Mouse (Mus musculus) ES-E14 (cell line): Measurements from ENCODE around the gene Tipin. TPM values are rescaled to one million over a fixed set of nuclear protein-coding genes. Genes with fewer than 3 reads are reported as not detected.

Experiments used
- DNase-seq: peaks from one replicate; pipeline ENCODE4 v3.0.0-alpha.2; 2013; ENCODE audit warnings: low read depth, low spot score
- H3K27ac ChIP-seq: 2 replicates; pipeline ENCODE4 v1.5.1; 2012; ENCODE audit warnings: low read depth, mild to moderate bottlenecking, low read length, moderate library complexity, mixed read lengths; ENCODE audit not compliant: poor library complexity, insufficient read depth, severe bottlenecking
- H3K36me3 ChIP-seq: 2 replicates; pipeline ENCODE4 v1.6.1; 2012; ENCODE audit warnings: mild to moderate bottlenecking, low read length, moderate library complexity, mixed read lengths; ENCODE audit not compliant: control insufficient read depth, poor library complexity, insufficient read depth, severe bottlenecking
- H3K4me1 ChIP-seq, 2 experiments: fragments of 150-350 bp in 1 of 2; sonication (generic) in 1 of 2; 2 replicates each; pipeline ENCODE4 v1.6.1; 2012; ENCODE audit warnings: low read length in 2 of 2, mild to moderate bottlenecking in 1 of 2, mixed read lengths in 1 of 2; ENCODE audit not compliant: control insufficient read depth in 2 of 2, insufficient read depth in 2 of 2, poor library complexity in 1 of 2
- H3K4me3 ChIP-seq, 2 experiments: fragments of 150-350 bp in 1 of 2; sonication (generic) in 1 of 2; 2 replicates each; pipeline ENCODE4 v1.5.1; 2012; ENCODE audit warnings: low read length in 2 of 2, low read depth in 1 of 2, mild to moderate bottlenecking in 1 of 2, mixed read lengths in 1 of 2; ENCODE audit not compliant: insufficient read depth in 1 of 2, poor library complexity in 1 of 2, severe bottlenecking in 1 of 2
- H3K9ac ChIP-seq: 2 replicates; pipeline ENCODE4 v1.6.1; 2012; ENCODE audit warnings: low read depth, mild to moderate bottlenecking, low read length, mixed read lengths; ENCODE audit not compliant: poor library complexity, insufficient read depth, severe bottlenecking
- H3K9me3 ChIP-seq: fragments of 150-350 bp; sonication (generic); 2 replicates; pipeline ENCODE4 v1.6.1; 2012; ENCODE audit warnings: low read depth, mild to moderate bottlenecking, low read length; ENCODE audit not compliant: control insufficient read depth, insufficient read depth
- CHD2 ChIP-seq: IDR thresholded peaks from 2 replicates; pipeline ENCODE4 v1.6.1; 2014; ENCODE audit warnings: mild to moderate bottlenecking, low read depth, low read length, inconsistent platforms
- HCFC1 ChIP-seq: IDR thresholded peaks from 2 replicates; pipeline ENCODE4 v1.6.1; 2012; ENCODE audit warnings: low read length, inconsistent platforms, borderline replicate concordance; ENCODE audit not compliant: insufficient read depth
- MAFK ChIP-seq: IDR thresholded peaks from 2 replicates; pipeline ENCODE4 v1.6.1; 2014; ENCODE audit warnings: mild to moderate bottlenecking, low read depth, low read length, inconsistent platforms; ENCODE audit not compliant: insufficient read depth
- ZC3H11A ChIP-seq: IDR thresholded peaks from 2 replicates; pipeline ENCODE4 v1.6.1; 2012; ENCODE audit warnings: low read depth, mild to moderate bottlenecking, inconsistent platforms, low read length, borderline replicate concordance
- ZNF384 ChIP-seq: IDR thresholded peaks from 2 replicates; pipeline ENCODE4 v1.6.1; 2012; ENCODE audit warnings: low read depth, low read length, inconsistent platforms
- in situ Hi-C, 2 experiments: fragments of 600-800 bp; cut with MboI; formaldehyde crosslinking; loops; one replicate each; pipeline ENCODE4 v1.15.1; 2025; ENCODE audit warnings: low sequenced_read_pairs in 2 of 2, inconsistent platforms in 1 of 2; ENCODE audit not compliant: unreplicated experiment in 2 of 2
- total RNA-seq: library from RNA; depleted of rRNA; stranded (reverse); fragments of 300-350 nt; gene quantifications from 2 replicates; pipeline ENCODE4 v1.2.3, GENCODE M21; 2012

Tipin gene
- total RNA-seq, 1 experiment: 195 TPM

DNA sequence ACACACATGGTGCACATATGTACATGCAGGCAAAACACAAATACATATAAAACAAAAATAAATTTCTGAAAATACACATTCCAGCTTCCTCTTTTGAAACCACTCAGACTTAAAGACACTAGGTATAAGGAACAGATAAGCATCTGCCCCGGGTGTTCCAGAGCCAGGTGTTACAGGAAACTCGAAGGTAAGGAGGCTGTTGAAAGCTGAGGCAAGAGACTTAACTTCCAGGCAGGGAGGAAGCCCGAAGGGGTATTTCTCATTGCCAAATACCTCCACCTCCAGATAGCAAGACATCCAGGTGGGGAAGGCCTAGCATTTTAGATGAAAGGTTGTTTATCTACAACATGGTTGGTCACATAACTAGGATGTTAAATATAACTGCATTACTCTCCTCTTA, 26.0 kb upstream of the Tipin start:
- DNase-seq: no peak
- H3K4me1 ChIP-seq: peaks cover 0 to 2% of the 10 kb centered on the region in 2 experiments; a peak in 2 of 4 replicates
- no peaks in the 10 kb centered on the region for H3K36me3 ChIP-seq
- TF ChIP-seq CHD2: no peak
- no peak overlapping the region for H3K27ac ChIP-seq
- H3K9ac ChIP-seq: no peak overlapping the region
- in situ Hi-C loops: no loop called here
- no peak overlapping the region for H3K4me3 ChIP-seq
- H3K9me3 ChIP-seq: no peaks in the 10 kb centered on the region

DNA sequence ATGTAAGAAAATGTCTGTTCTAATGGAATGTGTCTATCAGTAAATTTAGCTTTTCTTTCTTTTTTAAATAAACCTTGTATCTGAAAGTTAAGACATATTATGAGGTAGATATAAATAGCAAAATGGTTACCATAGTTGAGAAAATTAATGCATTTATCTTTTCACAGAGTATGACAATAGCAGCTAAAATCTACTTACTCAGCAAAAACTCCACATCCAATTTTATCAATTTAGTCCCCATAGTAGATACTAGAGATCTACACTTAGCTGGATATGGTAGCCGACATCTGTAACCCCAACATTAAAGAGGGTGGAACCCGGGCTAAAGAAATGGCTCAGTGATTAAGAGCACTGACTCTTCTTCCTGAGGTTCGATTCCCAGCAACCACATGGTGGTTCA, 25.2 kb upstream of the Tipin start:
- in situ Hi-C loops: no loop called here
- Histone ChIP-seq H3K27ac (no peak overlapping the region), H3K4me3 (no peak overlapping the region)

DNA sequence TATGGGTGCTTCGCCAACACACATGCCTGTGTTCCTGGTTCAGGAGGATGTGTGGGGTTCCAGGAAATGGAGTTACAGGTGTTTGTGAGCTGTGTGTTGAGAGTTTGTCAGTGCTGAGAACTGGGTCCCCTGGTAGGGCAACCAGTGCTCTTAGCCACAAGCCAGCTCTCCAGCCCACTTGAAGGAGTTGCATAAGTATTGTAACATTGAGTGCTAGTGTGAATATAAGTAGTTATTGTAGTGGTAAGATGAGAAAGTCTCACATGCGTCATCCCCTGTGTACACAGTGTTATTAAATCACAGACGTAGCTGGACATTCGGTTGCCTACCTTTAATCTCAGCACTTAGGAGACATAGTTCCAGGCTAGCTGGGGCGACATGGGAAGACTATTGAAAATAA, 21.5 kb upstream of the Tipin start:
- Histone ChIP-seq H3K27ac (no peak overlapping the region), H3K9ac (no peak overlapping the region), H3K9me3 (no peaks in the 10 kb centered on the region), H3K4me3 (no peak overlapping the region), H3K36me3 (no peaks in the 10 kb centered on the region), H3K4me1 (no peaks in the 10 kb centered on the region)
- in situ Hi-C loops: no loop called here
- no peak for DNase-seq
- TF ChIP-seq ZC3H11A (no peak), HCFC1 (no peak), ZNF384 (no peak), MAFK (no peak), CHD2 (no peak)

More for the DNA sequence above, 25.2 kb upstream of the Tipin start:
- DNase-seq: no peak
- Histone ChIP-seq H3K36me3 (no peaks in the 10 kb centered on the region), H3K9ac (no peak overlapping the region), H3K9me3 (no peaks in the 10 kb centered on the region), H3K4me1 (peaks cover 0 to 2% of the 10 kb centered on the region in 2 experiments; a peak in 2 of 4 replicates)
- TF ChIP-seq ZC3H11A: no peak
- peak; percentile 75 for TF ChIP-seq MAFK

GRCm38 (mm10) chr9:64261023-64261422, 20.4 kb upstream of the Tipin start:
- no peak for DNase-seq
- Histone ChIP-seq H3K36me3 (no peaks in the 10 kb centered on the region), H3K4me1 (no peaks in the 10 kb centered on the region), H3K9me3 (no peaks in the 10 kb centered on the region), H3K27ac (no peak overlapping the region), H3K9ac (no peak overlapping the region), H3K4me3 (no peak overlapping the region)
- in situ Hi-C loops: no loop called here
- TF ChIP-seq HCFC1 (no peak), ZNF384 (no peak), CHD2 (no peak), MAFK (no peak), ZC3H11A (no peak)

- no peaks in the 10 kb centered on the region; a peak in 1 of 4 replicates for H3K4me1 ChIP-seq
- H3K4me3 ChIP-seq: no peak overlapping the region
- in situ Hi-C loops: no loop called here
- H3K9me3 ChIP-seq: no peaks in the 10 kb centered on the region
- DNase-seq: no peak
- no peaks in the 10 kb centered on the region for H3K36me3 ChIP-seq
- no peak overlapping the region for H3K27ac ChIP-seq
- no peak overlapping the region for H3K9ac ChIP-seq
- TF ChIP-seq CHD2: no peak
- TF ChIP-seq ZNF384: no peak
- TF ChIP-seq MAFK: no peak
- no peak for TF ChIP-seq HCFC1
- no peak for TF ChIP-seq ZC3H11A
Observed at GRCm38 (mm10) chr9:64264813-64265212, 16.6 kb upstream of the Tipin start.
